Mouse (Mus musculus): ENCODE data around the gene Trim72. TPM values are rescaled to one million over a fixed set of nuclear protein-coding genes. Genes with fewer than 3 reads are reported as not detected.

Trim72 gene
- polyA plus RNA-seq, 1 experiment from 2014 or later = not detected

GRCm38 (mm10) chr7:128018275-128018674 is 14.5 kb downstream of the Trim72 start:
- ATAC-seq (replicated peaks; ENCODE audit: low FRiP score) (no peak), DNase-seq (ENCODE audit: low spot score) (no peak)
- no peaks in the 10 kb centered on the region for H3K27me3 ChIP-seq (ENCODE audit: control insufficient read depth, insufficient read depth, low read length)
- H3K4me3 ChIP-seq (ENCODE audit: low read depth, low read length) = no peak overlapping the region
- 84% methylated on average over 3 of the region's 3 CpGs for WGBS
- H3K4me1 ChIP-seq (replicated peaks; ENCODE audit: control insufficient read depth, insufficient read depth, low read length) = no peaks in the 10 kb centered on the region
- no peaks in the 10 kb centered on the region for H3K9me3 ChIP-seq (ENCODE audit: control insufficient read depth, low read length)
- no peaks in the 10 kb centered on the region for H3K36me3 ChIP-seq (ENCODE audit: control insufficient read depth, insufficient read depth, low read length)
- H3K4me2 ChIP-seq (ENCODE audit: low read depth, low read length, severe bottlenecking) = no peak overlapping the region
- H3K9ac ChIP-seq (ENCODE audit: low read length) = no peak overlapping the region
- no peak overlapping the region for H3K27ac ChIP-seq (ENCODE audit: low read depth, low read length)

GRCm38 (mm10) chr7:128019187-128019586 is 15.4 kb downstream of the Trim72 start:
- WGBS = 97% methylated on average over 2 of the region's 2 CpGs

GRCm38 (mm10) chr7:128022974-128023373 is 19.2 kb downstream of the Trim72 start:
- DNase-seq (ENCODE audit: low spot score) (no peak), ATAC-seq (replicated peaks; ENCODE audit: low FRiP score) (no peak)
- WGBS = 65% methylated on average over 8 of the region's 8 CpGs
- Histone ChIP-seq H3K36me3 (ENCODE audit: control insufficient read depth, insufficient read depth, low read length) (no peaks in the 10 kb centered on the region), H3K27me3 (ENCODE audit: control insufficient read depth, insufficient read depth, low read length) (no peaks in the 10 kb centered on the region), H3K9ac (ENCODE audit: low read length) (no peak overlapping the region), H3K4me1 (replicated peaks; ENCODE audit: control insufficient read depth, insufficient read depth, low read length) (no peaks in the 10 kb centered on the region), H3K9me3 (ENCODE audit: control insufficient read depth, low read length) (no peaks in the 10 kb centered on the region), H3K4me2 (ENCODE audit: low read depth, low read length, severe bottlenecking) (no peak overlapping the region), H3K4me3 (ENCODE audit: low read depth, low read length) (no peak overlapping the region), H3K27ac (ENCODE audit: low read depth, low read length) (no peak overlapping the region)

More at GRCm38 (mm10) chr7:128019187-128019586, 15.4 kb downstream of the Trim72 start:
- Histone ChIP-seq H3K4me2 (ENCODE audit: low read depth, low read length, severe bottlenecking) (no peak overlapping the region), H3K27ac (ENCODE audit: low read depth, low read length) (no peak overlapping the region), H3K27me3 (ENCODE audit: control insufficient read depth, insufficient read depth, low read length) (no peaks in the 10 kb centered on the region), H3K4me1 (replicated peaks; ENCODE audit: control insufficient read depth, insufficient read depth, low read length) (no peaks in the 10 kb centered on the region), H3K4me3 (ENCODE audit: low read depth, low read length) (no peak overlapping the region), H3K9me3 (ENCODE audit: control insufficient read depth, low read length) (no peaks in the 10 kb centered on the region), H3K9ac (ENCODE audit: low read length) (no peak overlapping the region), H3K36me3 (ENCODE audit: control insufficient read depth, insufficient read depth, low read length) (no peaks in the 10 kb centered on the region)
- DNase-seq (ENCODE audit: low spot score) = no peak
- no peak for ATAC-seq (replicated peaks; ENCODE audit: low FRiP score)

GRCm38 (mm10) chr7:128023565-128023964 is 19.8 kb downstream of the Trim72 start:
- no peak overlapping the region for H3K4me2 ChIP-seq (ENCODE audit: low read depth, low read length, severe bottlenecking)
- no peak overlapping the region for H3K27ac ChIP-seq (ENCODE audit: low read depth, low read length)
- H3K4me1 ChIP-seq (replicated peaks; ENCODE audit: control insufficient read depth, insufficient read depth, low read length) = no peaks in the 10 kb centered on the region
- no peak overlapping the region for H3K4me3 ChIP-seq (ENCODE audit: low read depth, low read length)
- H3K9me3 ChIP-seq (ENCODE audit: control insufficient read depth, low read length) = no peaks in the 10 kb centered on the region
- 97% methylated on average over 4 of the region's 4 CpGs for WGBS
- DNase-seq (ENCODE audit: low spot score) (no peak), ATAC-seq (replicated peaks; ENCODE audit: low FRiP score) (no peak)
- no peaks in the 10 kb centered on the region for H3K27me3 ChIP-seq (ENCODE audit: control insufficient read depth, insufficient read depth, low read length)
- no peaks in the 10 kb centered on the region for H3K36me3 ChIP-seq (ENCODE audit: control insufficient read depth, insufficient read depth, low read length)
- H3K9ac ChIP-seq (ENCODE audit: low read length) = no peak overlapping the region

- DNase-seq (ENCODE audit: low spot score) (no peak), ATAC-seq (replicated peaks; ENCODE audit: low FRiP score) (no peak)
- no peak overlapping the region for H3K27ac ChIP-seq (ENCODE audit: low read depth, low read length)
- no peak overlapping the region for H3K4me3 ChIP-seq (ENCODE audit: low read depth, low read length)
- H3K36me3 ChIP-seq (ENCODE audit: control insufficient read depth, insufficient read depth, low read length) = no peaks in the 10 kb centered on the region
- WGBS = 95% methylated on average over 9 of the region's 9 CpGs
- no peak overlapping the region for H3K4me2 ChIP-seq (ENCODE audit: low read depth, low read length, severe bottlenecking)
- H3K27me3 ChIP-seq (ENCODE audit: control insufficient read depth, insufficient read depth, low read length) = no peaks in the 10 kb centered on the region
- no peaks in the 10 kb centered on the region for H3K4me1 ChIP-seq (replicated peaks; ENCODE audit: control insufficient read depth, insufficient read depth, low read length)
- no peak overlapping the region for H3K9ac ChIP-seq (ENCODE audit: low read length)
- H3K9me3 ChIP-seq (ENCODE audit: control insufficient read depth, low read length) = no peaks in the 10 kb centered on the region
Observed at GRCm38 (mm10) chr7:128024364-128024763, 20.6 kb downstream of the Trim72 start.

- Histone ChIP-seq H3K9me3 (ENCODE audit: control insufficient read depth, low read length) (no peaks in the 10 kb centered on the region), H3K36me3 (ENCODE audit: control insufficient read depth, insufficient read depth, low read length) (no peaks in the 10 kb centered on the region), H3K4me3 (ENCODE audit: low read depth, low read length) (no peak overlapping the region), H3K27ac (ENCODE audit: low read depth, low read length) (no peak overlapping the region), H3K4me2 (ENCODE audit: low read depth, low read length, severe bottlenecking) (no peak overlapping the region), H3K9ac (ENCODE audit: low read length) (no peak overlapping the region), H3K27me3 (ENCODE audit: control insufficient read depth, insufficient read depth, low read length) (no peaks in the 10 kb centered on the region), H3K4me1 (replicated peaks; ENCODE audit: control insufficient read depth, insufficient read depth, low read length) (no peaks in the 10 kb centered on the region)
- no peak for ATAC-seq (replicated peaks; ENCODE audit: low FRiP score)
- WGBS = 80% methylated on average over 4 of the region's 4 CpGs
- no peak for DNase-seq (ENCODE audit: low spot score)
Observed at GRCm38 (mm10) chr7:128024932-128025331, 21.2 kb downstream of the Trim72 start.

GRCm38 (mm10) chr7:128025381-128025780 is 21.6 kb downstream of the Trim72 start:
- no peaks in the 10 kb centered on the region for H3K4me1 ChIP-seq (replicated peaks; ENCODE audit: control insufficient read depth, insufficient read depth, low read length)
- ATAC-seq (replicated peaks; ENCODE audit: low FRiP score) (no peak), DNase-seq (ENCODE audit: low spot score) (no peak)
- no peak overlapping the region for H3K9ac ChIP-seq (ENCODE audit: low read length)
- H3K4me3 ChIP-seq (ENCODE audit: low read depth, low read length) = no peak overlapping the region
- no peaks in the 10 kb centered on the region for H3K27me3 ChIP-seq (ENCODE audit: control insufficient read depth, insufficient read depth, low read length)
- WGBS = 87% methylated on average over 4 of the region's 4 CpGs
- no peak overlapping the region for H3K27ac ChIP-seq (ENCODE audit: low read depth, low read length)
- no peaks in the 10 kb centered on the region for H3K36me3 ChIP-seq (ENCODE audit: control insufficient read depth, insufficient read depth, low read length)
- H3K9me3 ChIP-seq (ENCODE audit: control insufficient read depth, low read length) = no peaks in the 10 kb centered on the region
- H3K4me2 ChIP-seq (ENCODE audit: low read depth, low read length, severe bottlenecking) = no peak overlapping the region

- Histone ChIP-seq H3K4me1 (replicated peaks; ENCODE audit: control insufficient read depth, insufficient read depth, low read length) (no peaks in the 10 kb centered on the region), H3K27ac (ENCODE audit: low read depth, low read length) (no peak overlapping the region), H3K27me3 (ENCODE audit: control insufficient read depth, insufficient read depth, low read length) (no peaks in the 10 kb centered on the region), H3K4me3 (ENCODE audit: low read depth, low read length) (no peak overlapping the region), H3K9me3 (ENCODE audit: control insufficient read depth, low read length) (no peaks in the 10 kb centered on the region), H3K4me2 (ENCODE audit: low read depth, low read length, severe bottlenecking) (no peak overlapping the region), H3K36me3 (ENCODE audit: control insufficient read depth, insufficient read depth, low read length) (no peaks in the 10 kb centered on the region), H3K9ac (ENCODE audit: low read length) (no peak overlapping the region)
- 31% methylated on average over 9 of the region's 9 CpGs for WGBS
- ATAC-seq (replicated peaks; ENCODE audit: low FRiP score) = no peak
- no peak for DNase-seq (ENCODE audit: low spot score)
Observed at GRCm38 (mm10) chr7:128031403-128031976, 27.7 kb downstream of the Trim72 start.

- Histone ChIP-seq H3K4me3 (ENCODE audit: low read depth, low read length) (no peak overlapping the region), H3K36me3 (ENCODE audit: control insufficient read depth, insufficient read depth, low read length) (no peaks in the 10 kb centered on the region), H3K27ac (ENCODE audit: low read depth, low read length) (no peak overlapping the region), H3K9me3 (ENCODE audit: control insufficient read depth, low read length) (no peaks in the 10 kb centered on the region), H3K9ac (ENCODE audit: low read length) (no peak overlapping the region), H3K4me2 (ENCODE audit: low read depth, low read length, severe bottlenecking) (no peak overlapping the region), H3K4me1 (replicated peaks; ENCODE audit: control insufficient read depth, insufficient read depth, low read length) (no peaks in the 10 kb centered on the region), H3K27me3 (ENCODE audit: control insufficient read depth, insufficient read depth, low read length) (no peaks in the 10 kb centered on the region)
- DNase-seq (ENCODE audit: low spot score) = no peak
- 88% methylated on average over 5 of the region's 5 CpGs for WGBS
- no peak for ATAC-seq (replicated peaks; ENCODE audit: low FRiP score)
Observed at GRCm38 (mm10) chr7:128032290-128032988, 28.7 kb downstream of the Trim72 start.

All from forebrain, embryonic 11.5 days (tissue).